Mouse (Mus musculus): ENCODE data around the gene Macrod2.

The Macrod2 gene

GRCm38 (mm10) chr2:142187428-142187827 lies 1792.3 kb downstream of the Macrod2 start:
- DNase-seq (ENCODE audit: low read depth, low spot score): no peak

DNA sequence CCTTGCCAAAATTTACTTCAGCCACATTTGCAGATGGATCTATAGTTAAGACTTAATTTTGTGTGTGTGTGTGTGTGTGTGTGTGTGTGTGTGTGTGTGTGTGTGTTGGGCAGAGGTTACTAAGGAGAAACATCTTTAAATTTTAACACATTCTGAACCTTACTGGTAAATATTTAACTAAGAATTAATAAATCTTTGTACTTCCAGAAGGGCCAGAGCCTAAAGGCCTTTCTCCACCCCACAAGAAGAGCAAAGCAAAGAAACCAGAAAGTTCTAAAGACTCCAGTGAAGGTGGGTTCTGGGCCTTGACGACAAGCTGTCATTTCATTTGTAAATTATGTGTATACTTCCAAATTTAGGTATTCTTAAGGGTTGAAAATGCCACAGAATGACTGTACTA lies 1822.3 kb downstream of the Macrod2 start:
- no peak for DNase-seq (ENCODE audit: low read depth, low spot score)

DNA sequence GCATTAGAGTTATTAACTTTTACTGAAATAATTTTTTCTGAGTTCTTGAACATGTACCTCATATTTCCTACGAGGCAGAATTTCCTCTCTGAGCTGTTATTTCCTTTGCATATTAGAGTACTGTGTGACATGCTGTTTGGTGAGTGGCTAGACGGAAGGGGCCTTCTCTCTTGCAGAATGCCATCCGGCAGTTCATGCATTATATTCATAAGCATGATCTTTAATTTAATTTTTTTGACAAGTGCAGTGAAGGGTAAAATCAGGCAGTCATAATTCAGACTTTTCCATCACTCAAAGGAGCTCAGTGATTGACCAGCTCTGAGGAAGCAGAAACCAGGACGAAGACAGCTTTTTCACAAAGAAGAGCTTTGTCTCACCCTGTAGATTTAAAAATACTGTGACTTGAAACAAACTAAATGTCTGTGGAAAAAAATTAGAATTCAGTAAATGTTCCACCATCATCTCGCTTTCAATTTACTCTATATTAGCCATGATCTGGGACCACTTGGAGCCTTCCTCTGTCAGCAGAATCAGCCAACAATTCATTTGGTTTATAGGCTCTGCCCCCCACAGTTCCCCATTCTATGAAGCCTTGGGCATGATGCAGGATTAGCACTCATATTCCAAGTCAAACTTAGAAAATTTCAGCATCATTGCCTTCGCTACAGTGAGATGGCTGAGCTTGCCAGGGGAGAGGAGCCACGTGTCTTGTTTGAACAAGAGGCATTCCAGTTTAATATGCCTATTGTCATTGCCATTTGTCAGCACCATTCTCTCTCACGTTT lies 1827.2 kb downstream of the Macrod2 start:
- no peak for DNase-seq (ENCODE audit: low read depth, low spot score)

- DNase-seq (ENCODE audit: low read depth, low spot score): no peak
Observed at GRCm38 (mm10) chr2:142222926-142223325, 1827.8 kb downstream of the Macrod2 start.

- no peak for DNase-seq (ENCODE audit: low read depth, low spot score)
Observed at GRCm38 (mm10) chr2:142230985-142231549, 1836.0 kb downstream of the Macrod2 start.

- no peak for DNase-seq (ENCODE audit: low read depth, low spot score)
Observed at GRCm38 (mm10) chr2:142232828-142233227, 1837.7 kb downstream of the Macrod2 start.

GRCm38 (mm10) chr2:142243483-142243882 lies 1848.4 kb downstream of the Macrod2 start:
- no peak for DNase-seq (ENCODE audit: low read depth, low spot score)

DNA sequence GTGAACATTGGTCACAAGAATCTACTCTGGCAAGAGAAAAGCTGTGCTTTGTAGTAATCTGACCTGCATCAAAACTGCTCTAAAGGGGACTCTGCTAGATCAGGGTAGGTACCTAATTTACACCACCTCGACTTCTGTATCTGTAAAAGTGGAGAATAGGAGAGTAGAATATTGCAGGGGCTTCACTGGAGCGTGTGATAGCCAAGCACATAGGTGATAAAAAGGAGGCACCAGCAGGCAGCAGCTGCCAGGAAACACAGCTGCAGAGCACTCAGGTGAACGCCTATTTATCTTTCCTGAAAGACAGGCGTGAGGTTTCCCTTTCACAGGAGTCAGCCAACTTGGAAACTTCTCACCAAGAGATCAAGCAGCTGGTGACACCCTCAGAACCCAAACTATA lies 1855.3 kb downstream of the Macrod2 start:
- no peak for DNase-seq (ENCODE audit: low read depth, low spot score)

DNA sequence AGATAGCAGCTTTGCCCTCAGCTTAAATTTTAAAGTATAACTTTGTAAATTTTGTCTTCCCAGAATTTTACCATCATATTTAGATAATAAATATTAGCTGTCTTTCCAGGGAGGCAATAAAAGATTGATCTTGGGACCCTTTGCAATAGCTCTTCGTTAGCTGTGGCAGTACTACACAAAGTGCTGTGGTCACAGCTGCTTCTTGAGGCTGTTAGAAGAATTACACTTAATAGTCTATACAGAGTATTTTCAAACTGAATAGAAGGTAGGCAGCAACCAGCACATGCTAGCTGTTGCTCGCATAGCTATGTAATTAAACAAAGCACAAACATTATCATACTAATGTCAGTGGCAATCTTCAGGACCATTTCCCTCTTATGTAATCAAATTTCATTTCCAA lies 1856.4 kb downstream of the Macrod2 start:
- no peak for DNase-seq (ENCODE audit: low read depth, low spot score)

DNA sequence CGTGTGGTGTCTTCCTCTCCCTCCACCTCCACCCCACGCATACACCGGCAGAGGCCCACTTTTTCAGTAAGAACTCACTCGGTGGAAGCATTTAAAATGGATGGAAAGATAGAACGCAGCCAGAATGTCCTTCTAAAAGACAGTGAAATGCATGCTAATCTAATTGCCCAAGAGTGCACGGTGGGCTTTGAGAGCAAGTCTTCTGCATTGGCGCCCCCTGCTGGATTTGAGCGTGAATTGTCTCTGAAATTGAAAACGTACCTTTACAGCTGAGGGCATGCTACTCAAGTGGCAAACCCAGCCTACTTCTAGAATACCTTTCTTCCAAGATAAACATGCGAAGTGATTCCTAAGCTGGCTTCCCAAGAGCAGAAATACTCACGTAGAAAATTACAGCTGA lies 1858.8 kb downstream of the Macrod2 start:
- peak; percentile 65 for DNase-seq (ENCODE audit: low read depth, low spot score)

DNA sequence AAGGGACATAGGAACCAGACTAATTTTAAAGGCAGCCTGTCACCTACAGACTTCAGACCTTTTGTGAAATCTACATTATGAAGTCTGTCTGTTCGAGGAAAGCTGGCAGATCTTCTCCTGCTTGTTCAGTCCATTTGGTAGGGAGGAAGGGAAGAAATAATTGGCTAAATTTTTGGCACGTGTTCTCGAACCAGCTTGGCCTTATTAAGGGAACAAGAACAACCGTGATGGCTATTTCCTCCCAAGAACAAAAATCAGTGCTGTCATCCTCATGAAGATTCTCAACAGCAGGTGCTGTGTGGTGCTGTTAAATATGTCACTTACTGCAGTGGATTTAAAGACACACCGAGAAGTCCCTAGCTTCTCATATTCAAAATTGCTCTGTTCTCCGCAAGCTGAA lies 1859.5 kb downstream of the Macrod2 start:
- no peak for DNase-seq (ENCODE audit: low read depth, low spot score)

- DNase-seq (ENCODE audit: low read depth, low spot score): peak; percentile 33
Observed at GRCm38 (mm10) chr2:142257501-142257900, 1862.4 kb downstream of the Macrod2 start.

DNA sequence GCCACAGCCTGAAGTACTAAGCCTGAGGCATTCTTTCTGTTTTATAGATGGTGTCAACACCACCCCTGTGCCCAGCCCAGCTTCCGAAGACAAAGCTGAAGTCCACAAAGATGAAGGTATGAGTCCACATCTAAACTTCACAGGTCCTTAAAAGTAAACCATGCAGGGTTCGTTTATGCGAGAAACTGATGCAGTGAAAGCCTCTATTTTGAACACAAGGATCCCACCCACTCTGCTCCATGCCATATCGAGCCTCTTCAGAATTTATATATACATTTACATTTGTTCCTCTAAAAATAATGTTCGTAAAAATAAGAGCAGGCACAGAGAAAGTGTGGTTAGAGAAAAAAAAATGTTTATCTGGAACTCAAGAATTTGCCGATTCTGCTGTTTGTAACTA lies 1865.9 kb downstream of the Macrod2 start:
- peak; percentile 60 for DNase-seq (ENCODE audit: low read depth, low spot score)

GRCm38 (mm10) chr2:142264697-142265096 lies 1869.6 kb downstream of the Macrod2 start:
- no peak for DNase-seq (ENCODE audit: low read depth, low spot score)

GRCm38 (mm10) chr2:142267836-142268235 lies 1872.7 kb downstream of the Macrod2 start:
- no peak for DNase-seq (ENCODE audit: low read depth, low spot score)

- DNase-seq (ENCODE audit: low read depth, low spot score): no peak
Observed at GRCm38 (mm10) chr2:142286761-142287160, 1891.7 kb downstream of the Macrod2 start.

GRCm38 (mm10) chr2:142294831-142295230 lies 1899.7 kb downstream of the Macrod2 start:
- DNase-seq (ENCODE audit: low read depth, low spot score): no peak

- DNase-seq (ENCODE audit: low read depth, low spot score): no peak
Observed at GRCm38 (mm10) chr2:142303098-142303911, 1908.2 kb downstream of the Macrod2 start.

DNA sequence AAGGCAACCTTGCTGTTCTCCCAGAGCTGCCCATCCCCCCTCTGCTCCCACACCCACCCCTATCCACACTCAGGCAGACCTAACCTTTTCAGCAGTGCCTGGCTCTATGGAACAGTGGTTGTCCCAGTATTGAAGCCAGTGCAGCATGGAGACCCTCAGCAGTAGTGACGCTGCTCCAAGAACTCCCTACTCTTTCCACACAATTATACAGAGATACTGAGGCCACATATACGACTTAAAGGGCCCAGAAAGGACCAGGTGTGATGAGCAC lies 1908.7 kb downstream of the Macrod2 start:
- no peak for DNase-seq (ENCODE audit: low read depth, low spot score)

DNA sequence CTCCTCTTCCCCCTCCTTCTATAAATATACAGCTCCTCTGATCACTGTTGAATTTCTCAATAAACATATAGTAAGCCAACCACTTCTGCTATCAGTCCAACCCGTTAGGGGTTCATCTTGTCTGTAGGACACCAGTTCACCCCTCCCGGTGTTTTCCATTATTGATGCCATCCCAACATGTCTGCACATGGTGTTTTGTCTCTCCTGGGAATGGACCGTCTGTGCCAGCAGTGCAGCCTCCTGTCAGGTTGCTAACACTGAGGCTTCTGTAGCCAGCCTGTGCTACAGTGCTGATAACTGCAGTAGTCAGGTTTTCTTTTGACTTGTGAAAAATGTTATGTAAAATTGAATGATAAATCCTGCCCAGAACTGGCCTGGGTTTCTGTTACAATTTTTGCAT lies 1928.0 kb downstream of the Macrod2 start:
- no peak for DNase-seq (ENCODE audit: low read depth, low spot score)

- no peak for DNase-seq (ENCODE audit: low read depth, low spot score)
Observed at GRCm38 (mm10) chr2:142326737-142327136, 1931.6 kb downstream of the Macrod2 start.

DNA sequence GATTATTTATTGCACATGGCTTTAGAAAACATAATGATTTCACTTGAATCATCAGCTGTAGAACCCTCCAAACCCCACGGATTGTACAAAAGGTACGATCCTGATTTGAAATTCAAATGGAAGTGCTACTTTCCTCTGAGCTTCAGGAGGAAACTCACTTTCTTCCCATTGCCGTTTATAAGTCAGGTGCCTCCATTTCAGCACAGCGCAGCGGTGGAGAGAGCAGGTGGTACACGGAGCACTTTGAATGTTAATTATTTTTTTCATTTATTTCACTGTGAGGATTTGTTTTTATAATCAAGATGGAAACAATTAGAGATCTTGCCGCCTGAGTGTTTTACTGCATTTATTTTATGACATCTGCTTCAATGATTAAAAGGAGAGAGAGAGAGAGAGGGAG lies 1934.7 kb downstream of the Macrod2 start:
- DNase-seq (ENCODE audit: low read depth, low spot score): no peak

Measured in telencephalon, adult 2 months (tissue).